Mouse (Mus musculus) liver, adult (tissue): ENCODE data around the gene Sppl3.

Source experiments
- GATA4 ChIP-seq: IDR thresholded peaks from 2 replicates; pipeline ENCODE4 v1.6.1; 2014; ENCODE audit warnings: mild to moderate bottlenecking, low read length; ENCODE audit not compliant: insufficient replicate concordance

The Sppl3 gene

GRCm38 (mm10) chr5:115010577-115011216 lies at the start of gene Sppl3:
Gene Sppl3, plus strand, starts transcription at chr5:115011137.
- no peak for TF ChIP-seq GATA4

DNA sequence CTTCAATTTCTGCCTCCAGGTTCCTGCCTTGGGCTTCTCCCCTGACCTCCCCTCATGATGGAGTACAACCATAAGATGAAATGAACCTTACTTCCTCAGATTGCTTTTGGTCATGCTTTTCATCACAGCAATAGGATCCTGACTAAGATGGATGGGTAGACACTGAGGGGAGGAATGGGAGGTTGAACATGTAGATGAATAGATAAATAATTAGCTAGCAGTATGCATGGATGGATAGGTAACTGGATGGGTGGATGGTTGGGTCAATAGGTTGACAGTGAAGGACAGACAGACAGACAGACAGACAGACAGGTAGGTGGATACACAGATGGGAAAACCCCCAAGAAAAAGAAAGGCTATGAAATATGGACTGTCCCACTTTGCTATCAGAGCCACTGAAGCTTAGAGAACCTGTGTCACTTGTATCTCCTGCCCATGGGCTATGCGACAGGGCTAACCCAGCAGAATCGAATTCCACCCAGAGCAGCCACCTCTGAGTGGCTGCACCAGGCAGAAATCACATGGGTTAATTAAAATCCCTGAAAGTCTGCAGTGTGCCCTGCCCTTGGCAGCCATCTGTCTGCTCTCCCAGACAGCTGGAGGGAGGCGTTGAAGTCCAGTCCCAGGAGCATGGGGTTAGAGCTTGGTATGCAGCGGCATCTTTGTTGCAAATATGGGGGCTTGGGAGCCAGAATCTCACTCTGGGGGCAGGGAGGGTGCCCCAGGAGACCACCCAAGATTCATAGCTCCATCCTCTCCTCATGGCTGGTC lies 49.2 kb upstream of the Sppl3 start:
- no peak for TF ChIP-seq GATA4

DNA sequence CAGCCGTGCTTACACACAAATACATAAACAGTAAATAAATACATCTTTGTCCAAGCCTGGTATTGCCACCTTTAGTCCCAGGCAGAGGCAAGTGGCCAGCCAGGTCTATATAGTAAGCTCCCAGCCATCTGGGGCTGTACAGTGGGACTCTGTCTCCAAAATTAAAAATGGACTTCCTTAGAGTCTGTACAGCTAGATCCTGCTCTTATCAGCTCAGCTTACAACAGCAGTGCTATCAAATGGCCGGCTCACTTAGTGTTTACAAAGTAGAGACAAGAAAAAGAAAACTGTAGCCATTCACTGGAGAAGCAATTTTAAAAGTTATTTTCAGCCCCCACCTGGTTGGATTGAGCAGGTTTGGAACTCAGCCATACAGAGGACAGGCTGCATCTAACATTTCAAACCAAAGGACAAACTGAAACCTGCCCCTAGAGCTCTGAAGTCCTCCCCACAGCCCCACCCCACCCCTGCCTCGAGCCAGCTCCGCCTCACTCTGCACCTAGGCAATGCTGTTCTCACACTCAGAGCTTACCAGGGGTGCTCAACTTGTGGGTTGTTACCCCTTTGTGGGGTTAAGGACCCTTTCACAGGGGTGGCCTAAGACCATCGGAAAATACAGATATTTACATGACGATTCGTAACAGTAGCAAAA lies 46.5 kb upstream of the Sppl3 start:
- TF ChIP-seq GATA4: no peak

- TF ChIP-seq GATA4: peak; percentile 58; the same call in 1 of the 2 replicates
These were observed 45.7 kb upstream of the Sppl3 start for GRCm38 (mm10) chr5:114964967-114965898.

DNA sequence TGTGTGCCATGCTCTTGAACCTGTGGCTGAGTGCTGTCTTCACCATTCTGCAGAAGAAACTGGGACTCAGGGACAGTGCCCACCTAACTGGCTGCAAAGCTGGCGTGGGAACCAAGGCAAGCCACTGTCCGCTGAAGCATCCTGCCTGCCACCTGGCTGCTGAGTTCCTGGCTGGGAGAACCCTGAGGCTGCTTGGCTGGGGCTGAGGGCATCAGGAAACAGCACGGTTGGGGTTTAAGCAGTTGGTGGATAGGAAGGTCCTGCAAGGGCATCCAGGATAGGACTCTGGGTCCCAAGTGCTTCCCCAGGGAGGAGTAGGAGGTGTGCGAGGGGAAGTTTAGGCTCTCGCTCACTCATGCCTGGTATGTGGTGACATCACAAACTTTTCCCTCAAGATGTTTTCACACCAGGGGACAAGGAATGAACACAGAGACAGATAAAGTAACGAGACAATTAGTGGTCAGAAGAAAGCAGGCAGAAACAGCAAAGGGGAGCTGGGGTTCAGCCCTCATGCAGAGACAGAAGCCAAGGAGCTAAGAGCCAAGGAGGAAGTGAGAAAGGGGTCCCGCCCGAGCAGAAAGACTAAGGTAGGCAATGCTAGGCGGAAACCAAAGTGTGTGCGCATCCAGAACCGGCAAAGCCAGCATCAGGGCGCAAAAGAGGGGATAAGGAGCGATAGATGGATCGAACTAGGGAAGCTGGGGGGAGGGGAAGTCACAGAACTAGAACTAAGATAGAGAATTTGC lies 43.2 kb upstream of the Sppl3 start:
- TF ChIP-seq GATA4: no peak

DNA sequence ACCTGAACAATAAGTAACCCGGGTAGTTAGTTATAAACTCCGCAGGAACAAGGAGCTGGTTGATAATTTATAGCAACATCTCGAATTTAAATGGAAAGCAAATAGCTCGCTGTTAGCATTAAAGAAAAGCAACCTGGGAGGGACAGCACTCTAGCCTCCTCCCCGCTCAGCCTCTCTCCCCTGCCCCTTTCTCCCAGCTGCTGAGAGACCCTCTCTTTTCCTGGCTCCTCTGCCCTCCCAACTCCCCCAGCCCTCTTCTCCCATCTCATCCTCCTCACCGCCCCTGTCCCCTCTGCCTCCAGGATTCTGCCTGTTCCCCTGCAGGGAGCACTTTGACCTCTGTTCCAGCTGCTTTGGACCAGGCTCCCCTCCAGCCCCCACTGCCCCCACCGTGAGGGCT lies 42.3 kb upstream of the Sppl3 start:
- no peak for TF ChIP-seq GATA4

DNA sequence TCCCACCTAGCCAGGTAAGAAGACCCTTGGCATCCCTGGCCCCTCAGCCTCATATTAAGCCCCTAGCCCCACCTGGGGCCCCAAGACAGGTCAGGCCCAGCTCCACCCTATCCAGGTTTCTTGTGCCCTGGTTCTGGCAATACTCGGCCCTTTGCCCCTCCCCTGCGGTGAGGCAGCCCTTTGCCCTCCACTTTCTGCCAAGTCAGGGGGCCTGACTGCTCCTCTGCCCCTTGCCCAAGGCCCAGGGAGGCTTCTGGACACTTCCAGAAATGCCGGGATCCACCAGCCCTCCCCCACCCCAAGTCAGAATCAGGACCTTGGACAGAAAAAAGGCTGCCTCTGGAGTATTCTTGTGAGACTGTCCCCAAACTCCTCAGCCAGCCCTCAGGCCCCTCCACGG lies 41.9 kb upstream of the Sppl3 start:
- no peak for TF ChIP-seq GATA4

DNA sequence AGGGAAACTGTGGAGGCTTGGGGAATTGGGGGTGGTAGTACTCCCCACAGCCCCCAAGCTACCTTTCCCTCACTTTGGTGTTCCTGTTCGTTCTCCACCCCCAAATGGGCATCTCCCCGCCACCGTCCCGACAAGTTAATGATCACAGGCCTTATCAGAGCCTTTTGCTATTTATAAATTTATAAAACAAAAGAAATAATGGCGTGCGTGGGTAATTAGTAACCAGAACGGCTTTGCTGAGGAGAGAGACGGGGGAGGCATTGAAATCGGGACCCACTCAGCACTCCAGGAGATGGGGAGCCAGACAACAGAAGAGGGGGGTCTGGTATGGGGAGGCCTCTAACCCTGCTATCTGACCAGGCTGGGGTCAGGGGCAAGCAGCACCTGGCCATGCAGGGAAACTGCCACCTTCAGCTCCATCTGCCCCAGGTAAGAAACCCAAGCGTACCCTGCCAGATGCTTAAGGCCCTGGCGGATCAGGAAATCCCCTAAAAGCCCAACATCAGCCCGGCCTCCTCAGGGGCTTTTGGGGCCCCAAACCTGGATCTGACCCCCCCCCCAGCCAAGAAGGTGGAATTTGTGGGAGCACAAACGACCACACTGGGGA lies 41.2 kb upstream of the Sppl3 start:
- TF ChIP-seq GATA4: no peak

DNA sequence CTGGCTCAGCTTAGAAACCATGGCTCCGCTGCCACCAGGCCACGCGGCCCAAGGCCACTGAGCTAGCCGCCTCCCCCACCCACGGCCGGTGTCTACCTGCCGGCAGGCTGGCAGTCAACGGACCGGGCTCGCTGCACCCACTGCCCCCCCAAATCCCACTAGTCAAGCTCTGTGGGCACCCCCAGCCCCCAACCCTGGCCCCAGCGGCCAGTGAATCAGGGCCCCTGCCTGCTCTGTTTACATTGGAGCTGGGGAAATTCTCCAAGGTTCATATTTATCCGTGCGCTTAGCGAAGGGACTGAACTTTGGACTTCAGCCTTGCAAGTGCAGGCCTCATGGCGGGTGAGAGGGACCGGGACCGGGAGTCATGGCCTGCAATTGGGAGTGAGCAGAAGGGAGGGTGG lies 40.1 kb upstream of the Sppl3 start, which contains the start of gene Hnf1a:
TSS of gene Hnf1a (minus strand) at position 271 of the 404 bp plus-strand sequence.
- TF ChIP-seq GATA4: no peak

DNA sequence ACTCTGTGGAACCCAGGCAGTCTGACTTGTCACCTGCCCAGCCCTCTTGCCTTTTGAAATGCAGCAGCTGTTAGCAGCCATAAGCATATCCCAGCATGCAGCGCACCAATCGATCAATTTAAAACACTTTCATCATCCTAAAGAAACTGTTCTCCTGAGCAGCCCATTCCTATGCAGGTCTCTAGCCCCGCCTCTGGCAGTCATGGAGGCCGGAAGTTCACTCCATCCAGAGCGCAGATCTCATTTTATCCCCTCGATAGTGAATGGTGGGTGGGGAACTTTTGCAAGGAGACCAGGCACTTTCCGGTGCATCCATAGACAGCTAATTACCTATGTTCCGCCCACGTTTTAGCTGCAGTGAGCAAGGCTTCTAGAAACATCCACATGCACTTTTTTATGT lies 38.7 kb upstream of the Sppl3 start:
- TF ChIP-seq GATA4: no peak

DNA sequence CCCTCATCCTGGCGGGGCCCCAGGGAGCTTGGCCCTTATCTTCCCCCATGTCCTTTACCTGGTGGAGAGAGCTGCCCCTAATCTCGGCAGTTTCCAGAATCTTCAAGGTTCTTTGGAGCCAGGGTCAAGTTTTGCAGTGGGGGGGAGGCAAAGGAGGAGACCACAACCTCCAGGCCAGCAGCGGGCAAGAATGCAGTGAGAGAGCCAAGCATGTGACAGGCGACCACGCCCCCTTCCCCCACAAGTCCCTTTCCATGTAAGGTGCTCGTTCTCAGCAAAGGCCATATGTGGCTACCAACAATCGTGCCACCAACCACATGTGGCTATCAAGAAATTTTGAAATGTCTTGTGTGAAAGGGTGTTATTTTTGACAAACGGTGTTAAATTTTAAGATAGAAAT lies 37.8 kb upstream of the Sppl3 start:
- TF ChIP-seq GATA4: no peak

GRCm38 (mm10) chr5:114976935-114977334 lies 34.0 kb upstream of the Sppl3 start:
- TF ChIP-seq GATA4: no peak

- TF ChIP-seq GATA4: no peak
These were observed 32.5 kb upstream of the Sppl3 start for GRCm38 (mm10) chr5:114978473-114978872.

DNA sequence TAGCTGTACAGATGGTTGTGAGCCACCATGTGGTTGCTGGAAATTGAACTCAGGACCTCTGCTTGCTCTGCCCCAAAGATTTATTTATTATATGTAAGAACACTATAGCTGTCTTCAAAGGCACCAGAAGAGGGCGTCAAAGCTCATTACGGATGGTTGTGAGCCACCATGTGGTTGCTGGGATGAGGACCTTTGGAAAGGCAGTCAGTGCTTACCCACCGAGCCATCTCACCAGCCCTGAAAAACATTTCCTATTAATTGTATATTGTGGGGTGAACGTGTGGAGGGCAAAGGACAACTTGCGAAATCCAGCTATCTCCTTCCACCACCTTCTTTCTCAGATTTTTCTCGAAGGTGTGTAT lies 32.1 kb upstream of the Sppl3 start:
- TF ChIP-seq GATA4: no peak
